Mouse (Mus musculus): ENCODE measurements at regions not wholly inside any gene's neighbourhood (a gene's known extent, or its start where the extent isn't known, plus 50 kb on each side); places are given as distances from the start of the nearest gene placed in this dataset.
A peak's percentile ranks its signal among the peaks of the same experiment; 100 is the strongest.
"Not testable (repeated sequence)": the region's sequence is repeated elsewhere in the genome, so short reads cannot be mapped to it uniquely, and the experiment has no call there.

GRCm38 (mm10) chr4:51868250-51868649 lies 570.8 kb upstream of the Smc2 start:
- no peak for DNase-seq (ENCODE audit: extremely low spot score)

GRCm38 (mm10) chr4:51868716-51869115 lies 570.3 kb upstream of the Smc2 start:
- not testable (repeated sequence) for DNase-seq (ENCODE audit: extremely low spot score)

DNA sequence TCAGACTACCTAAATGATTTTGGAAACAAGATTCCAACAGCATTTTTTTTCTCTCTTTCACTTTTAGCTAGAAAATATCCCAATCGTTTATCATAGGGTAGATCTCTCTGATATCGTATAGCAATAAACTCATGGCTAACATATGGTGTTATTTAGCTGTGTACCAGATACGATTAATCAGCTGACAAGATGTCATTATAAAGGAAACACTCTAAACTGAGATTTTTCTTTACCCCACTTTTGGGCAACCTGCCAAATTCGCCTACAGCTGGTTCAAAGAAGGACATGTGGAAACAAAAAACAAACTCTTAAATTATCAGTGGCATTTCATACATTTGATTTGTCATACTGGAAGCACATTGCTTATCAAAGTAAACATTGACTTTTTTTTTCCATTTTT lies 553.6 kb upstream of the Smc2 start:
- DNase-seq (ENCODE audit: extremely low spot score), result no peak

DNA sequence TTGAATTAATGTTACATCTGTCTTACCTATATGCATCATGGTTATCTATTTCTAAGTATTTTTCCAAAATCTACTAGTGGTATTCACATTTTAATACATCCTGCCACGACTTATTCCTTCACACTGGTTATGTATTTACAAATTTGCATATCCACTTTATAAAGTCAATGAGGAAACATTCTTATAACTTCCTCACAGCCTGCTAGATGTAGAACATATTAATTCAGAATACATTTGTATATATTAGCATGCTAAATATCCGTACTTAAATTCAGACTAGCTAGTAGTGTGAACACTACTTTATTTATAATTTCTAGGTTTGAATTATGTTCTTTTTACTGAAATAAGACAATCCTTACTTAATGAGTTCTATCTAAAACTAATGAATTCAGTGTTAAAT lies 549.8 kb upstream of the Smc2 start:
- DNase-seq (ENCODE audit: extremely low spot score), result no peak

- no peak for DNase-seq (ENCODE audit: extremely low spot score)
Measured at GRCm38 (mm10) chr4:51928245-51928644, 510.8 kb upstream of the Smc2 start.

- DNase-seq (ENCODE audit: extremely low spot score), result no peak
Measured at GRCm38 (mm10) chr4:51969751-51970150, 469.3 kb upstream of the Smc2 start.

DNA sequence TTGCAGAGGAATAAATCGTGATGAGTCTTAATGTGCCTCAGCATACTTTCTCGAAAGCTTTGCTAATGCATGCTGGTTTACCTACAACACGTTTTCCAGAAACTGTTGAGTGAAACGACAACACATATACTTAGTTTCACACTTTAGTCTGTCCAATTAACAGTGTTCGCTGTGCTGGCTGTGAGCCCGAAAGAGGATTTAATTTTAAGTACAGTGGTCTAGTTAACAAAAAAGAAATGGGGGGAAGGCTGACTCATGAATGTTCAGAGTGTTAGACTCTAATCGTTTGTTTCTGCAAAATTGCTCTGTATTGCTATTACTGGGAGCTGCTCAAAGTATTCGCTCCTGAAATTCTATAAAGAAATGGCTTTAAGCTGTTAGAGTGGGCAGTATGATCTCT lies 460.1 kb upstream of the Smc2 start:
- no peak for DNase-seq (ENCODE audit: extremely low spot score)

DNA sequence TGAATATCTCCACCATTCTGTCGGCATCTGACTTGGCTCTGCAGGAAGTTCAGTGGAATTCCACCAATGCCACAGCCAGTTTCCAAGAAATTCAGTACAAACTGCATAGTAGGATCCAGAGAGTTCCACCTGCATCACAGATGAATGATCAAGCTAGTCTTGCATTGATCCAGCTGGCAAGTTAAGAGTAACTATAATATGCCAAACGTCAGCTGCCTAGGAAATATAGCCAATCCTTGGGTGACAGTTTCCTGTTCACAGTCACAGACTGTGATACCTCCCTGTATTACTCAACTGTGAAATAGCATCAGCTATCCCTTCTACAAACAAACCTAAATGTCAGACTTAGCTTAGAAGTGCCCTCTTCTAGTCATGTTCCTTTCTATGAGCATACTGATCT lies 446.6 kb upstream of the Smc2 start:
- no peak for DNase-seq (ENCODE audit: extremely low spot score)

GRCm38 (mm10) chr4:52036765-52037353 lies 402.2 kb upstream of the Smc2 start:
- DNase-seq (ENCODE audit: extremely low spot score), result no peak

- no peak for DNase-seq (ENCODE audit: extremely low spot score)
Measured at GRCm38 (mm10) chr4:52043404-52043803, 395.6 kb upstream of the Smc2 start.

DNA sequence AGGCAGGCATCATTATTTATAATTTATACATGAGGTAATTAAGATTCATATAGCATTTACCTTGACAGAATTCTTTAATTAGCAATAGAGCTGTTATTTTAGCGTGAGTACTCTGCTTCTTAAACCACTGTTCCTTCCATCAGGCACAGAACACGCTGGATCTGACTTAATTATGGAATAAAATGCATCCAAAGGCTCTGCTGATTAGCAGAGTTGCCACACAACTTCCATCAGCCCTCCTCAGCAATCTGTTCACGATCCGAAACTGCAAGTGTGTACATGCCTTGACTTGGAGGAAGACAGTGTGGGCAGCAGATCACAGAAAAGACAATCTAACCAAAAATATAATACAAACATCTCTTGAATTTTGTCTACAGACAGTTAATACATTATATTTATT lies 388.1 kb upstream of the Smc2 start:
- DNase-seq (ENCODE audit: extremely low spot score), result no peak

DNA sequence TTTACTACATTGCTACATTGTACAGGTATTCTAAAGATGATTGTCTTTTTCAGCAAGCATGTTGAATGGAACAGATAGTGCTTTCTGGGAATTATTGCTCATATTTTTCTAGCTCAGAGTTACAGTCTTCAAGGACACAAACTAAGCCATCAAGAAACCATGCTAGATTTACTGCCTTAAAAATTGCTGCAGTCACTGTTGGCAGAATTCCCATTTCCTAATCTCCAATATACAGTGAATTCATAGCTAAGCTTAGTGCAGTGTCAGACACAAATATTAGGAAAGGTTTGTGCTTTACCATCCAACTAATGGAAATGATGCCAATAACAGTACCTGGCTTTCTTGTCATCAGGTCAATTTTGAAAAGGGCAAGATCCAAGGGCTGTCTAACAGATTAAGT lies 383.0 kb upstream of the Smc2 start:
- no peak for DNase-seq (ENCODE audit: extremely low spot score)

- DNase-seq (ENCODE audit: extremely low spot score), result no peak
Measured at GRCm38 (mm10) chr4:52060031-52060430, 379.0 kb upstream of the Smc2 start.

DNA sequence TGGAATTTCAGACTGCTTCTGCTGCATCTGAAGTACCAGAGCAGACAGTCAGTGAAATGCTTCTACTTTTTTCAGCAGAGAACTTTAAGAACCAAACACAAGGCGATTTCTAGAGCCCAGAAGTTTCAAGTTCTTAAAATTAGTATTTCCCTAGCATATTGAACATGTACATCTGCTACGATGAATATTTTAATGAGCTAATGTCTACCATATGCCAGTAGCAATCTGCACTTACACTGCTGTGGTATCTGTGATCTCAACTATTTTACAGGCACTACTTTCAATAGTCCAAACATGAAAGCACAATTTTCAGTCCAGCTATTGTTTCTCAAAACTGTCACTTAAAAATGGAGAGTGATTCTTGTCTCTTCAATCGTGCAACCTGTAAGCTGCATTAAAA lies 339.9 kb upstream of the Smc2 start:
- DNase-seq (ENCODE audit: extremely low spot score), result no peak

- peak; percentile 1 for DNase-seq (ENCODE audit: extremely low spot score)
Measured at GRCm38 (mm10) chr4:52105887-52106286, 333.2 kb upstream of the Smc2 start.

GRCm38 (mm10) chr4:52117765-52118290 lies 321.2 kb upstream of the Smc2 start:
- DNase-seq (ENCODE audit: extremely low spot score), result no peak

DNA sequence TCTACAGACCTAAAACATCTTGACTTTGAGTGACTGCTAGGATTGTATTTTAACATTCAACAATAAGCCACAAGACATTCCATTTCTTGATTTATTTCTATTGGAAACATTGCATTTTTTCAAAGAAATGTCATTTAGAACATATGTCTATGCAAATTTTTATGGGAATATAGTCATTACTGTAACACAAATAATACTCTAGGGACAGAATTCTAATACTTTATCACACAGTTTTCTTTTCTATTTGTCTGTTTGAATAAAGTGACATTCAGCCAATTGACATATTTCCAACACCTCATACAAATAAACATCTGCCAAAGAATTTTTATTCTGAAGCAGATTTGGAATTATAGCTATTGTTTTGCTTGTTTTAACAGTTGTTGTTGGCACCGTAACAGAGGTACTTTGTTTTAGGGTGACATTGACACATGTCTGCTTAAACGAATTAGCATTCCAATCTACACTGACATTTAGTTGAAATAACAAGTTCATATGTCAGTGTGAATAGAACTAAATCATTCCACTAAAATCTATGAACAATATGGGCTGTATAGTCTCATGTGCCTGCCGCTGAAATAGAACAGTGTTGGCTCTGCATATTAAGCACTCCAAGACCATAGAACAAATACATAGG lies 320.5 kb upstream of the Smc2 start:
- no peak for DNase-seq (ENCODE audit: extremely low spot score)

DNA sequence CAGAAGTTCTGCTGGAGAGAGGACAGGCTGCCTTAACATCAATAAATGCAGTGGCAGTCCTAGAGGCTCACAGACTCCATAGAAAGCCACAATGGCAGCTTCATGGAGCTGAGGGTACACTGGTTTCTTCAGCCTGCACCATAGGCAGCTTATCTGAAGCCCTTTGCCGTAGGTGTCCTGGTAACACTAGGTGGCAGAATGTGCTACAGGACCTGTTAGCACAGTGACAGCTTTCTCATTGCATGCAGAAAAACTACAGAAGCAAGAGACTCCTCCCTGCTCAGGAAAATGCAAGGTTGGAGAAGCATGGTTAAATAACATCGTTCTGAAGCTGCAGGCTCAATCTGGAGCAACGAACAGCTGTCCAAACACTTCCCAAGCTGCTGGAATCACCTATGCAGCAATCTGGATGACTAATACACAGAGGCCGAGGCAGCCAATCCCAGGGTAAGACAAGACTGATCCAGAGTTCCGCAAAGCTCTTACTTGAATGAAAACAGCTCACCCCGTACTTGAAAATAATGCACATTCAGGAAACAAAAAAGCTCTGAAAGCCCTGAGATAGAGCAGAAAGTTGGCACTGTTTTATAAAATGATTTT lies 286.4 kb upstream of the Smc2 start:
- no peak for DNase-seq (ENCODE audit: extremely low spot score)

DNA sequence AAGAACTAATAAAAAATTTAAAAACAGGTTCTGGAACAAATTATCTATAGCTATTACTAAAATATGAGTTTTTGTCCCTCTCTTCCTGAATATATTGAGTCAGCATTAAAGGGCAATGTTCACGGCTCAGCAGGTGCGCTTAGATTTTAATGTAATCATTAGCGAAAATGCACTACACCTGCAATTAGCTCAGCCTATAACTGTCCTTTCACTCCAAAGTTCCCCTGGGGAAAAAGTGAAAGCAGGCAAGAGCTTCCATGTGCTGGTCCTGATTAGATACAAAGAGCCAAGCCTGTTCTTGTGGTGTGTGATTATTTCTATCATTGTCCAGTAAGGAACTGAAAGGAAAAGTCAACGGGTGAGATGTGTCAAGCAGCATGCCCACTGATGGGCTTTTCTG lies 262.8 kb upstream of the Smc2 start:
- no peak for DNase-seq (ENCODE audit: extremely low spot score)

DNA sequence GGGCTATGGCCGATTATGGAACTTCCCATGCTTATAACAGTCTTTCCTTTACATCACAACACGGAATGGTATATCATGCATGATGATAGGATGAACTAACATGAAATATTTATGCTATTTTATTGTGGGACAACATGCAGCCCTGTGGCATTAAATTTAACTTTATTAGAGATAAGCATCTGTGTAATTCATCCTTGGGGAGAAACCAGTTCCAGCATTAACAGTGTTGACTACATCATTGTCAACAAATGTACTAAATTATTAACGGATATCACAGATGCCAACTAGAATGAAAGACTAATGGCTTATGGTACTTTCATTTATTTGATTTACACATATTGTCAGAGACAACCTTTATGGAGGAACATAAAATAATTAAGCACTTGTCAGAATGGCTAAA lies 241.3 kb upstream of the Smc2 start:
- no peak for DNase-seq (ENCODE audit: extremely low spot score)

DNA sequence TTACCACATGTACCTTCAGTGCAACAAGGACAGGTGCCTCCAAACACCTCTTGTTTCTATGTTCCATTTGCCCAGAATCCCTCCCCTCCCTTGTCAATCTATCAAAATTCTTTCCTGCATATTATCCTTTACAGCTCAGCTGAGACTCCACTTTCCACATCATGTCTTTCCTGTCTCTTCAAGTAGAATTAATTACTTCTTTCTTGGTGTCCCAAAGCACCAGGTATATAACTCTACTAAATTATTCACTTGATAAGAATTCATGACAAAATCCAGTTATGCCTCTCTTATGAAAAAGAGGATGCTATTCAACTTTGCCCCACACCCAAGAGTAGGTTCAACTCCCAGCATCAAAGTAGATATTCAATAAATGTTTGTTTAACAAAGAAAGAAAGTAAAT lies 228.4 kb upstream of the Smc2 start:
- DNase-seq (ENCODE audit: extremely low spot score), result no peak

DNA sequence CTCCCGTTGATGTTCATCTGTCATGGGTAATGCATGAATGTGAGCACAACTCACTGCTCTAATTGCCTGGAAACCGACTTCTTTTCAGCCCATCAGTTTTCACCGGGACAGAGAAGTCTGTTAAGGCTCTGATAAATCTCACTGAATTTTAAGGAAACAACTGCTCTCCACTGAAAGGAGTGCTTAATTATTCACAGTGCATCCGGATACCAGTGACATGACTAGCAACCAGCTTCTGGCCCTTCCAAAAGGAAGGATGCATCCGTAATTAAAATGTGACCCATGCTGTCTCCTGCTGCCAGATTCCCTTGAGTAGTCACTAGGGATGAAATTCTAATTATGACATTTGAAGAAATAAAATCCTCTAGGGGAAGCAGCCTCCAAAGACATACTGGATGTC lies 228.0 kb upstream of the Smc2 start:
- no peak for DNase-seq (ENCODE audit: extremely low spot score)

- no peak for DNase-seq (ENCODE audit: extremely low spot score)
Measured at GRCm38 (mm10) chr4:52213363-52213762, 225.7 kb upstream of the Smc2 start.

Data from embryo, embryonic 9.5 days (tissue).